Mouse (Mus musculus) left cerebral cortex, postnatal 25 days (tissue): Measurements from ENCODE around the gene Rassf6. TPM values are rescaled to one million over a fixed set of nuclear protein-coding genes. Genes with fewer than 3 reads are reported as not detected.
A peak's percentile ranks its signal among the peaks of the same experiment; 100 is the strongest.

ENCODE experiments used
- DNase-seq, 2 experiments: peaks; one replicate each; pipeline ENCODE4 v3.0.0; 2022; ENCODE audit warnings: low spot score in 2 of 2, mixed read lengths in 1 of 2
- intact Hi-C: fragments of 180-260 bp; cut with DNase I; formaldehyde crosslinking; loops from one replicate; pipeline ENCODE4 v1.15.1; 2025
- total RNA-seq, 2 experiments: library from RNA; stranded (reverse); gene quantifications; 2 replicates each; pipeline ENCODE4 v1.2.3; 2021

Rassf6 gene
- total RNA-seq, result 1 to 10 TPM in 1 of 2 experiments, under 1 TPM in 1; 0.82 to 1.3 TPM

DNA sequence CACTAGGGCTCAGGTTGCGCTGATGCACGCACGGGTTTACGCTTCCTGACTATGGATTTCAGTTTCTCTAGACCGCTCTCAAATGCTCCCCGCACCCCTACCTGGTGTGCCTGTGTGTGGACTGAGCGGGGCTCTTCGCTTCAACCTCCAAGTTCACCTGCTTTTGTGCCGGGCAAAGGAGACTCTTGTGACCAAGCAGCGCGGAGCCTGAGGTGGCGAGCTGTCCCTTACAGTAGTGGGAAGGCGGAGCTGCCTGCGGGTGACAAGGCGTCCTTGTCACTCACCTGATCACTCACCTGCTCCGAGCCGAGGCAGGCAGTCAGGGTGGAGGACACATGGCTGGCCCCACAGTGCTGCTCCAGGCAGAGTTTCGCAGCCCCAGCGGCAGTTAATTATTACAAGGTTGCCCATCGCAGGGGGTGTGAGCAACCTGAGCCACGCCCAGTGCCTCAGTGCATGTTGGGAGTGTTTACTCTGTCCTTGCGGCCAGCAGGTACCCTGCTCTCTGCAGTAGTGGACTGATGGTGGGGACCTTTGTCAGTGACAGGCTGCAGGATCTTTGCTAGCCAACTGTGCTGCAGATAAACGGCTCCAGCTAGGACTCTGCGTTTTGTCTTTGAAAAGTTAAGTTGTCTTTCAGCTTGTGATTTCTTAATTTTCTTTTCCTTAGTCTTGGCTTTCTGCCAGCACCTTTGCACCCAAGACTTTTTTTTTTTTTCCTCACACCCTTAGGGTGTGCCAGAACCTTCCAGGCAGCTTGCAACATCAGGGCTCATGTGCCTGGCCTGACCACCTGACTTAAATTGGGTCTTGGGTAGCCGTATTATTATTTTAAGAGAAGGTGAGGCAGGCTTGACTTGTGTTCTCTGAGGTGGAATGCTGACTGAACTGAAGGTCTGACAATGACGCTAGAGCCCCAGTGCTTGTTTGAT is at the start of gene Rassf6:
Gene Rassf6 (minus strand): TSS at position 372 of the 932 bp plus-strand sequence.
- no peak for DNase-seq
- intact Hi-C loops, result no loop called here

DNA sequence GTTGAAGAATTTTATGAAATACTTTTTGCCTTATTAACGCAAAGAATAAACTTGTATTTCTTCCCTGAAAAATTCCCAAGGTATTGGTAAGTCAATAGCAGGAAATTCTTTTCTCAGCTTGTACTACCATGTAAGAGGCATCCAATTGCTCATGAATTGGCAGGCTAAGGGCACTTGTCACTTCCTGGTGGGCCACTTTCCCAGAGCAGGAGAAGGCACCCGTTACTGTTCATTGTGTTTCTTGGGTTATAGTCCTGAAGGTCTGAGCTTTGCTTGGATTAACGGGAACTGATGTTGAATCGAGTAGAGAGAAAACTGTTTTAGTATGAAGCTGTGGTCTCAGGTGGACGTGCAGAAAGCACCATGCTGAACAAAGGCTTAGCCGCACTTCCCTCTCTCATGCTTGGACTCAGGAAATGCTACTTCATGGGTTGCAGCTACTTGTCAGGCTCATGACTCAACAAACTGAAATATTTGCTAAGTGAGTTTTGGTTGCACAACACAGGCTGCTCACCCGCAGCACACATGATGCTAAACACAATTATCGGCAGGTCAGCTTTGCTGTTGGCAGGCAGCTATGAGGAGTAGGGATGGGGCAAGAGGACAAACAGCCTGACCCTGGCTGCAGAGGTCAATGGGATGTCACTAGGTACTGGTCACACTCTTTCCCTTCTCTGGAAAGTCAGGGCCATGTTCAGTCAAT is 49.1 kb upstream of the Rassf6 start:
- intact Hi-C loops, result no loop called here
- no peak for DNase-seq

DNA sequence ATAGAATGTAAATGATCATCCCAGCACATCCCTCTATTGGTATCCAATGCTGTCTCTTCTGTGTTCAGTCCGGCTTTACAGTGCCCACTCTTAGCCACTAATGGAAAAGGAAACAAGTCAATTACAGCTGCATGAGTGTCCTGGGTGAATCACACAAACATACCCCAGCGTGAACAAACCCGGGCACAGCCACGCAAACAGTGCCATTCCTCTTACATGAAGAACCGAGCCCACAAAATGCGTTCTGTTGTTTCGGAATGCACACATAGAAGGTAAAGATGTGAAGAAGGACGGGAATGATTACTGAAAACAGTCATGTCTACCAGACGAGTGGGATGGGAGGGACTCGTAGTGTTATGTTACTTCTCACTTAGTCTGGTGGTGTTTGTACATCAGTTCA is 47.5 kb upstream of the Rassf6 start:
- intact Hi-C loops, result no loop called here
- DNase-seq, result no peak

DNA sequence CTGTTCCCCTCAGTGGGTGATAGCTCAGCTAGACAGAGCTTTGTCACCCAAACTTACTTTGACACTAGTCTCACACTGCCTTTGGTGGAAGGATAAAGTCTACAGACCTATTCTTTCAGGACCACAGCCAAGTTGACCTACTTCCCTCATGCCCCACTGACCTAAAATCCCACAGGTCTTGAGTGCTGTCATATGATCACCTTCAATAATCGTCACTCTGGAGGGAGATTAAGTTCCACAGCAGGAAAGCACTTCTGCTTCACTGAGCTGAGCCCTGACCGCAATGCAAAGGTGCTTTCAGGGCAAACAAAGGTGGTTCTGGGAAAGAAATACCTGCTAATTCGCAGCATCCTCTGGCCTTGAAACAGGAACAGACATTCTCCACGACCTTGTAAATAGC is 44.5 kb upstream of the Rassf6 start:
- no peak for DNase-seq
- intact Hi-C loops, result no loop called here

- intact Hi-C loops, result no loop called here
- no peak for DNase-seq
Measured at GRCm38 (mm10) chr5:90681842-90682241, 41.4 kb upstream of the Rassf6 start.

- intact Hi-C loops, result no loop called here
- DNase-seq, result no peak
Measured at GRCm38 (mm10) chr5:90677560-90677959, 37.1 kb upstream of the Rassf6 start.

DNA sequence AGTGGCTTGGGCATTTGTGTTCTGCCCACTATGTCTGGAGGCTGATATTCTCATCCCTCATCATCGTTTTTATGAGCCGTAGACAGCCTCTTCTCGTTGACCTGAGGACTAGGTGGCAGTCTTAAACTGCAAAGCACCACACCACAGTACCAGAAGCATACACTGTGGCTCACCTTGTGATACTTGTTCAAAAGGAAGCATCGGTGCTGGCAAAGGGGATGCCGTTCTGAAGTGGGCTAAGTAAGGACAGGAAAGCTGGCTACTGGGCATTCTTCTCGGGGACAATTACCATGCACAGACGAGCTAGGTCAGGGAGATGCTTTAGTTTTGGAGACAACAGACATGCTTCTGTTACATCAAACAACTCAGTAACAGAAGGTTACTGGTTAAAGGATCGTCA is 21.4 kb upstream of the Rassf6 start:
- intact Hi-C loops, result loop anchor here (2.0 to 10.0 kb wide), 3 partner anchors 125 to 643 kb away; partner anchors contain the start of gene Cxcl3
- DNase-seq, result no peak

DNA sequence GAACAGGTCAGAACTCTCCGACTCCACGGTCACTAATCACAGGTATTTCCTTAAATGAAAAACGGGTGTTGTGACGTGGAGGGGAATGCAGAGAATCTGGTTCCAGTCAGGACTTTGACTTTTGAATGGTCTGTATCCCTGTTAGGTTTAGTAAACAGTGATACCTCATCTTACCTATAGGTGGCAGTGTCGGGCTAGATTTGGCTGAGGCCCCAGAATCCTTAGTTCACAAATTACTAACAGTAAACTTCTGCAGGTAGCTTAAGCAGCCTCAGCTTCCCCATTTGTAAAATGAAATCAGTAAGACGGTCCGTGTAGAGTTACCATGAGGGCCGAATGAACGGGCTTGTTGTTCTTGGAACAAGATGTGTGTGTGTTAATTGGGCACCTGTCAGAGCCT is 21.0 kb upstream of the Rassf6 start:
- intact Hi-C loops, result loop anchor here (2.0 to 10.0 kb wide), 3 partner anchors 125 to 643 kb away; partner anchors contain the start of gene Cxcl3
- peak; percentile 50 to 57 for DNase-seq

DNA sequence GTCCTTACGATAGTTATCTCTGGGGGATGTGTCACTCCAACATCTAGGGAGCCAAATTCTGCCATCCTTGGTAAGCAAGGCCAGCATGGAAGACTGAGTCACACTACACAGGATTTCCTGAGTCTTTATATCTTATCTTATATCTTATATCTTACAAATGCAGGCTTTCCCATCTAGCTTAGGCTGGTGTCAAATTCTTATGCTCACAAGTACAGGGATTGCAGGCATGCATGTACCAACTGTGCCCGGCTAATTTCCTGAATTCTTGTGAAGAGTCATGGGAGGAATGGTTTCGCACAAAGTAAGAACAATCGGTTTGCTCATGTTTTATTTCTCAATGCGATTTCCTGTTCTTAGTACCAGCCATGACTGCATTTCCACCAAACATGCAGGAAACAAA is 20.0 kb upstream of the Rassf6 start:
- no peak for DNase-seq
- intact Hi-C loops, result loop anchor here (2.0 to 10.0 kb wide), 3 partner anchors 126 to 644 kb away; partner anchors contain the start of gene Cxcl3

GRCm38 (mm10) chr5:90656681-90657080 is 16.2 kb upstream of the Rassf6 start:
- DNase-seq, result no peak
- intact Hi-C loops, result loop anchor here (10.0 kb wide), 2 partner anchors 152 to 452 kb away; no protein-coding TSS in a partner anchor

DNA sequence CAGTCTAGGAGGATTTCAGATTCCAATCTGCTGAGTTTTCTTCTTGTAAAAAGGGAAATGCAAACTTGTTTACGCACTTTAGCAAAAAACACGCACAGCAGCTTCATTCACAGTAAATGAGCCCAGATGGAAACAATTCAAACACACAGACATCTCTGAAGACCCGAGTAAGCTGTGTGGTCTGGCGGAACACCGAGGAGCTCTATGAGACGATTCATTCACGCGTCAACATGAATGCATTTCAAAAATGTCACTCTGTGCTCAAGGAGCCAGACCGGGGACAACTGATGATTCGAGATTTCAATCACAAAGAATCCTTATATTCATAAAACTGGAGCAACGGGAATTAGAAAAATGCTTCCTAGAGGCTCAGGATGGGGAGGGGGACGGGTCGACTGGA is 15.4 kb upstream of the Rassf6 start:
- intact Hi-C loops, result loop anchor here (10.0 kb wide), 2 partner anchors 151 to 451 kb away; no protein-coding TSS in a partner anchor
- DNase-seq, result no peak

GRCm38 (mm10) chr5:90654798-90655197 is 14.3 kb upstream of the Rassf6 start:
- DNase-seq, result no peak
- intact Hi-C loops, result loop anchor here (5.0 to 10.0 kb wide), 3 partner anchors 150 to 450 kb away; no protein-coding TSS in a partner anchor

GRCm38 (mm10) chr5:90652724-90653123 is 12.3 kb upstream of the Rassf6 start:
- DNase-seq, result peak; percentile 80 to 85
- intact Hi-C loops, result loop anchor here (1.0 to 10.0 kb wide), 4 partner anchors 51 to 448 kb away; no protein-coding TSS in a partner anchor

DNA sequence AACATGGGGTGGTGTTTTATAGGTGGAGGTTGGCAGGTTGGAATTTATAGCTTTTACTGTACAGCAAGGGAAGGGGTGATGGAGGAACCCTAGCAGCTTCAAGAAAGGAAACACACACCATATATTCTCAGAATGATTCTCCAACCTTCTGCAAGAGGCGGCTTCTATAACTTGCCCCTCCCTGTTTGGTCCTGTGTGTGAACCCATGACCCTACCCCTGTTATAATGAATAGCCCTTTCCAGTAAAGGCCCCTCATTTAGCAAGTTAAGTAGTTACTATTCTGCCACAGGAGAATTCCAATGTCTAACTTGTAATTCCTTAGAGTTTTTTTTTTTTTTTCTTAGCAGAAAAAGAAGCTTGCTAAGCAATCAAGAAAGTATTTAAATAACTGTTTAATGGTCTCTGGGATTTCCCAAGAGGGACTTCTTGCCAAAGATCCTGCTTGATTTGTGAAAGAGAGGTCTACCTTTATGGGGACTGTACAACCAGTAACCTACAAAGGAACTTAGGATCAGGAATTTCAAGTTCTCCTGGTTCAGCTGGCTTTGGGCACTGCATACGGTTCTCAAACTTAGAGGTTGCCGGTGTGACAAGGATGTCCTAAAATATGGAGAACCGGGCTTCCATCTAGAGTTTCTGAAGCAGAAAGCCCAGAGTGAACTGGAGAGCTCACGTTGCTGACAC is 10.2 kb upstream of the Rassf6 start:
- no peak for DNase-seq
- intact Hi-C loops, result loop anchor here (5.0 to 10.0 kb wide), 3 partner anchors 146 to 446 kb away; no protein-coding TSS in a partner anchor

DNA sequence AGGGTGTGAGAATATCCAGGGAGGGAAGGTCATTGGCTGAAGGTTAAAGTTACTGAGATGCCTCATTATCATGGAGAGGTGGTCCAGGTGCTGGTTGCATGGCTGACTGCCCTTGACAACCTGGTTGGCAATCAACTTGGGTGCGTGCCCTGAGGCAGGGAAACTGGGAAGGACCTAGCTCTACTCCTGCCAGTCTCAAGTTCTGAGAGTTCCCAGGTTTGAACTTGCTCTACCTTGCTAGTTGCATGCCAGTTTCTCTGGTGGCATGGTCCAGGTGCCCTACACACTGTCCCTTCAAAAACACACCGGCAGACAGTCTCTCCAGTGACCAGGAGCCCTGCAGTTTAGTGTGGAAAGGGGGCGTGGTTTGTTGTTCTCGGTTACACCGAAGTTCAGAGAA is 7.0 kb upstream of the Rassf6 start:
- intact Hi-C loops, result no loop called here
- DNase-seq, result no peak

GRCm38 (mm10) chr5:90646398-90646797 is 5.9 kb upstream of the Rassf6 start:
- intact Hi-C loops, result no loop called here
- DNase-seq, result no peak

DNA sequence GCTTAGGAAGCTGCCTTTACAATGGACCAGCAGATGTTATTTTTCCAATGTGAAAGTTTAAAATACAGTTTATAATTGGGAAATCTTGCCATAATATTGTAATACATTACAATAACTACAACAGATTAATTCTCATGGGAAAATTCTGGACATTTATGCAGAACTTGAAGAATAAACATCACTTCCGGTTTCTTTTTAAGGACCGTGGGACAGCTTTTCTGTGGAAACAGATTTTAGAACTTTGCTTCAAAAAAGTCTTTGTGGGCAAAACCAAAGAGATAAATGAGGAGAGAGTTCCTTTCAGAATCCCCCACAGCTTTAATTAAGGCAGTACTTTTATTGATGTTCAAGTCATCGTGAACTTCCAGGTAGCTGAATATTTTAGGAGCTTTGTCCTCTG is 5.1 kb upstream of the Rassf6 start:
- intact Hi-C loops, result no loop called here
- no peak for DNase-seq

GRCm38 (mm10) chr5:90641218-90641610 is 757 bp upstream of the Rassf6 start:
- no peak for DNase-seq
- intact Hi-C loops, result no loop called here

GRCm38 (mm10) chr5:90634885-90635284 is 5.6 kb downstream of the Rassf6 start:
- intact Hi-C loops, result no loop called here
- DNase-seq, result no peak

DNA sequence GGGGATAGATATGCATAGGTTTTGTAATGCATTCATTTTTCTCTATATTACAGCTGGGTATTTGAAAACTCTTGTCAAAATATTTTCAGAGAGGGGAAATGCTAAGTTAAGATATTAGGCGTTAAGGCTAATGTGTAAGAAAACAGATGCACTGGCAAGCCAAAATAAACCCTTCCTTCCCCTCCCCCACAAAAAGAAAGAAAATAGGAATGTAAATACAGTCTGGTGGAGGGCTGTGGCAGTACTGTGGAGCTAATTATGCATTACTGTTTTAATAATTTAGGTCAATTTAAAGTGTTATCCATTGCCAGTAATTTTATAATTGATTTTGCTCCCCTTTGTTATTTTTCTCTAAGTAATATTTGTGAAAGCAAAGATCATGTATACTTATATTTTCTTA is 11.9 kb downstream of the Rassf6 start:
- no peak for DNase-seq
- intact Hi-C loops, result no loop called here
